Mouse (Mus musculus) megakaryocyte, adult 5-6 weeks (primary cell): ENCODE measurements at regions not wholly inside any gene's neighbourhood (a gene's known extent, or its start where the extent isn't known, plus 50 kb on each side); places are given as distances from the start of the nearest gene placed in this dataset.

Experiments
- ATAC-seq: 2 replicates; pipeline ENCODE4 v1.8.0; 2016; ENCODE audit warnings: mild to moderate bottlenecking, inconsistent platforms; ENCODE audit not compliant: poor library complexity, severe bottlenecking

- ATAC-seq: peak; percentile 54
These were observed 1019.3 kb downstream of the Adam6a start for GRCm38 (mm10) chr12:114562978-114563377.

GRCm38 (mm10) chr12:114563683-114564082 is 1020.0 kb downstream of the Adam6a start:
- ATAC-seq: peak; percentile 63

- ATAC-seq: peak; percentile 38
These were observed 1020.6 kb downstream of the Adam6a start for GRCm38 (mm10) chr12:114564329-114564728.

GRCm38 (mm10) chr12:114583371-114583770 is 1039.7 kb downstream of the Adam6a start:
- 0 out of 2 replicates have a peak, but pooled peaks have one; percentile 11 for ATAC-seq

- peak; percentile 93 for ATAC-seq
These were observed 1043.5 kb downstream of the Adam6a start for GRCm38 (mm10) chr12:114587227-114587626.

- ATAC-seq: 0 out of 2 replicates have a peak, but pooled peaks have one; percentile 12
These were observed 1054.0 kb downstream of the Adam6a start for GRCm38 (mm10) chr12:114597672-114598071.

GRCm38 (mm10) chr12:114609171-114609570 is 1065.5 kb downstream of the Adam6a start:
- 0 out of 2 replicates have a peak, but pooled peaks have one; percentile 34 for ATAC-seq

- ATAC-seq: peak; percentile 62
These were observed 1068.4 kb downstream of the Adam6a start for GRCm38 (mm10) chr12:114612108-114612507.

GRCm38 (mm10) chr12:114615179-114615578 is 1071.5 kb downstream of the Adam6a start:
- ATAC-seq: peak; percentile 64

- peak; percentile 23; the same call in 1 of the 2 replicates for ATAC-seq
These were observed 1072.0 kb downstream of the Adam6a start for GRCm38 (mm10) chr12:114615712-114616111.

- ATAC-seq: peak; percentile 92
These were observed 1097.4 kb downstream of the Adam6a start for GRCm38 (mm10) chr12:114641089-114641488.

- ATAC-seq: peak; percentile 69
These were observed 1102.7 kb downstream of the Adam6a start for GRCm38 (mm10) chr12:114646372-114646771.

GRCm38 (mm10) chr12:114650432-114651101 is 1106.9 kb downstream of the Adam6a start:
- peak; percentile 81 for ATAC-seq

GRCm38 (mm10) chr12:114657134-114657533 is 1113.4 kb downstream of the Adam6a start:
- peak; percentile 72 for ATAC-seq
